Mouse (Mus musculus): ENCODE measurements at regions not wholly inside any gene's neighbourhood (a gene's known extent, or its start where the extent isn't known, plus 50 kb on each side); places are given as distances from the start of the nearest gene placed in this dataset.

DNA sequence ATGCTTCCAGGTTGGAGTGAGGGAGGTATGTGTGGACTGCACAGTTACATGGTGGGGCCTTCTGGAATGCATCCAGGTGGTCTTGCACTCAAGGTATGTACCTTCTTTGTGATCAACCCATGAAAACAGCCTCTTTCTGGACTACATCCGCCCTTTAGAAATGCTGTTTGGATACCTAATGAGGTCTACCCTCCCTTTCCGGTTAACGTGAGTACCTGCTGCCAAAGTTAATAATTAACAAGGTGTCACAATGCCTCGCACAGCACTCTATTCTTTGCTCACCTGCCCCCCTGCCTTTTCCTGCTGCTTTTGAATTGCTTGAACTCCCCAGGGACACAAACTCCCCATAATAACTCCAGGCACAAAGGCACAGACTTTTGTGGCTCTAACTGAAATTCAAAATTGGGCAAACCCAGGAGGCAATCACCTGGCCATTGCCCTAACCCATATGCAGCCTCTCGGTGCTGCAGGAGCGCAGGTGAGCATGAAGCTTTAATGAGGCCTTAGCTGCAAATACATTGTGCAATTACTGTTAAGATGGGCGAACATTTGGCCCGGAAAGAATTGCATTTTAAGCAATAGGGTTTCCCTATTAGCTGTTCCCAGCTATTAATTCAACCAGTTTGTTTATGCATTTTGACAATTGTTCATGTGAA lies 500.9 kb upstream of the Nox3 start:
- no peak for TF ChIP-seq GATA1 (IDR thresholded peaks at IDR 0.05; ENCODE audit: low read length)
- no peak for TF ChIP-seq TAL1 (IDR thresholded peaks at IDR 0.05; ENCODE audit: low read length)
